Mouse (Mus musculus) neutrophil, adult 5-6 weeks (primary cell): Measurements from ENCODE around the gene Slc44a4. TPM values are rescaled to one million over a fixed set of nuclear protein-coding genes. Genes with fewer than 3 reads are reported as not detected.
"Not testable (repeated sequence)": the region's sequence is repeated elsewhere in the genome, so short reads cannot be mapped to it uniquely, and the experiment has no call there.

Experiments used
- ATAC-seq: fragments of 151-379, 151-347 bp; 2 replicates; pipeline ENCODE4 v1.8.0; 2017; ENCODE audit warnings: mild to moderate bottlenecking, moderate TSS enrichment; ENCODE audit not compliant: insufficient number of reproducible peaks, poor library complexity, low FRiP score, severe bottlenecking; ENCODE audit errors: extremely low read depth
- total RNA-seq: library from RNA; stranded (forward); fragments of 200-1000 nt; gene quantifications from 2 replicates; pipeline ENCODE4 v1.2.3, GENCODE M21; 2017

The Slc44a4 gene
- total RNA-seq, 1 experiment from 2014 or later, result 1.4 TPM

GRCm38 (mm10) chr17:34955884-34956283 is 41.6 kb downstream of the Slc44a4 start:
- ATAC-seq, result no peak

GRCm38 (mm10) chr17:34956340-34956739 is 42.1 kb downstream of the Slc44a4 start:
- ATAC-seq, result no peak

GRCm38 (mm10) chr17:34957291-34957690 is 43.0 kb downstream of the Slc44a4 start:
- ATAC-seq, result not testable (repeated sequence)

- not testable (repeated sequence) for ATAC-seq
These were observed 43.7 kb downstream of the Slc44a4 start for GRCm38 (mm10) chr17:34957966-34958365.

GRCm38 (mm10) chr17:34958734-34959129 is 44.5 kb downstream of the Slc44a4 start:
- ATAC-seq, result peak; percentile 4; the same call in 1 of the 2 replicates

- peak; percentile 89 for ATAC-seq
These were observed 45.0 kb downstream of the Slc44a4 start, which contains the start of gene Hspa1b for GRCm38 (mm10) chr17:34959130-34959778. Gene Hspa1b (minus strand): TSS chr17:34959238.

- no peak for ATAC-seq
These were observed 45.7 kb downstream of the Slc44a4 start for GRCm38 (mm10) chr17:34959881-34960515.

- ATAC-seq, result no peak
These were observed 46.6 kb downstream of the Slc44a4 start for GRCm38 (mm10) chr17:34960702-34961493.

- ATAC-seq, result no peak
These were observed 47.9 kb downstream of the Slc44a4 start for GRCm38 (mm10) chr17:34962125-34962524.

- ATAC-seq, result no peak
These were observed 48.6 kb downstream of the Slc44a4 start for GRCm38 (mm10) chr17:34962841-34963240.

- no peak for ATAC-seq
These were observed 50.4 kb downstream of the Slc44a4 start for GRCm38 (mm10) chr17:34964640-34965049.

- ATAC-seq, result no peak
These were observed 51.4 kb downstream of the Slc44a4 start for GRCm38 (mm10) chr17:34965627-34966026.

GRCm38 (mm10) chr17:34969822-34970221 is 55.6 kb downstream of the Slc44a4 start, which contains the start of gene Gm20481:
Gene Gm20481 (plus strand): TSS chr17:34969912.
- not testable (repeated sequence) for ATAC-seq

GRCm38 (mm10) chr17:34970850-34971249 is 56.6 kb downstream of the Slc44a4 start:
- ATAC-seq, result not testable (repeated sequence)

- ATAC-seq, result not testable (repeated sequence)
These were observed 57.4 kb downstream of the Slc44a4 start for GRCm38 (mm10) chr17:34971694-34972068.

- ATAC-seq, result peak; percentile 86
These were observed 57.9 kb downstream of the Slc44a4 start, which contains the start of the genes Hspa1a and Hspa1l for GRCm38 (mm10) chr17:34972069-34972749. Gene Hspa1a (minus strand): TSS chr17:34972156. Gene Hspa1l (plus strand): TSS chr17:34972703.

GRCm38 (mm10) chr17:34975581-34976492 is 61.6 kb downstream of the Slc44a4 start:
- ATAC-seq, result no peak

- no peak for ATAC-seq
These were observed 62.7 kb downstream of the Slc44a4 start for GRCm38 (mm10) chr17:34977000-34977399.
